Mouse (Mus musculus) left cerebral cortex, postnatal 4 days (tissue): ENCODE results near the gene Smad3. TPM values are rescaled to one million over a fixed set of nuclear protein-coding genes. Genes with fewer than 3 reads are reported as not detected.

Experiments
- DNase-seq: peaks from one replicate; pipeline ENCODE4 v3.0.0-alpha.2; 2022
- intact Hi-C: fragments of 180-260 bp; cut with DNase I; formaldehyde crosslinking; loops from one replicate; pipeline ENCODE4 v1.15.1; 2025
- total RNA-seq, 2 experiments: library from RNA; stranded (reverse); gene quantifications; 2 replicates each; pipeline ENCODE4 v1.2.3; 2021

The Smad3 gene
- total RNA-seq, 2 experiments from 2014 or later = 16.0 to 20.4 TPM

DNA sequence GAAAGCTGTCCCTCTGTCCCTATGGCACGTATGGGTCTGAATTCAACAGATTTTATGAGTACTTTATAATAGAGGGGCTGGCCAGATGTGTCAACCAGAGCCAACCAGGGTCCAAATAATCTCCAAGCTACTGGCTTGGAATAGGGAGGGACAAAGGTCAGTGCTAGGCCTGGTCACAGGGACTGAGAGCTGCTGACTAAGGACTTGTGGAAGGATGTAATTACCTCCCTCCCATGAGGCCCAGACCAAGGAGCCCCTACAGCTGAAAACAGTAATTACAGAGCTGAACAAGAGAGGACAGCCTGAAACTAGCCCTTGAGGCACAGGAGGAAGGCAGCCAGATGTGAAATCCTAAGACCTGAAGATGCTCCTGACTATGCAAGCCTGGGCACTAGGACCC lies 89.2 kb downstream of the Smad3 start:
- intact Hi-C loops = no loop called here
- DNase-seq = no peak

- intact Hi-C loops = no loop called here
- DNase-seq = no peak
Observed at GRCm38 (mm10) chr9:63667373-63667724, 90.4 kb downstream of the Smad3 start.

- DNase-seq = peak; percentile 56
- intact Hi-C loops = no loop called here
Observed at GRCm38 (mm10) chr9:63666612-63667372, 91.0 kb downstream of the Smad3 start.

DNA sequence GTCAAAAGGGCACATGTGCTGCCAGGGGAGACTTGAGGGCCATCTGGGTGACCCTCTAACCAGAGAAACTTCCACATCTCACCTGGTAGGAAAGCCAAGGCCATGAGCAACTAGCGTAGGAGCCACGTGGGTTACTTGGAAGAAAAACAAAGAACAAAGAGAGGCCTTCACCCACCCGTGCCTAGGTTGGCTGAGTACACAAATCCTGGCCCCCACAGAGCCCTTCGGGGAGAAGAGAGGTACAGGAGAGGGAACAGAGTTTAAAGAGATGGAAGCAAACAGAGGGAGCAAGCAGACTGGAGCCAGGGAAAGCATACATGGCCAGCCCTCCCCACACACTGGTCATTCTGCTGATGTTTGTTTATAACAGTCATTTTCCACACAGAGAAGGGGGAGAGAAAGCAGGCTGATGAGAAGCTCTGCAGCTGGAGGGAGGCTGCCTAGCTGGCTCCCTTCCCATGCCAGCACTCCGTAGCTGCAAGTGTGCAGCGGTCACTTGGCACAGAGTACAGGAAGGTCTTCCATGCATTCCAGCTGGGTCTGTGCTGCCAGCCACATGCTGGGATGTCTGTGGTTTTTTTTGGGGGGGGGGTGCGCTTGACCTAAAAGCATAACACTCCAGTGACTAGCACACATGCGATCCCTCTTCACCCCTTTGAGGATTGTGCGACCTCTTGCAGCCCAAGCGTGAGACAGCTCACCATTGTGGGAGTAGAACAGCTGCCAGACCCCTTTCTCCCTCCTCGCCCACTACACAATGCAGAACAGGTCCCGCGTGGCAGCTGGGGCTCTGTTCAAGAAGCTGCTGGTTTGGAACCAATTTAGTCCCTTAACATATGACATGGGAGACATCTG lies 92.8 kb downstream of the Smad3 start:
- intact Hi-C loops = no loop called here
- peak; percentile 70 for DNase-seq

DNA sequence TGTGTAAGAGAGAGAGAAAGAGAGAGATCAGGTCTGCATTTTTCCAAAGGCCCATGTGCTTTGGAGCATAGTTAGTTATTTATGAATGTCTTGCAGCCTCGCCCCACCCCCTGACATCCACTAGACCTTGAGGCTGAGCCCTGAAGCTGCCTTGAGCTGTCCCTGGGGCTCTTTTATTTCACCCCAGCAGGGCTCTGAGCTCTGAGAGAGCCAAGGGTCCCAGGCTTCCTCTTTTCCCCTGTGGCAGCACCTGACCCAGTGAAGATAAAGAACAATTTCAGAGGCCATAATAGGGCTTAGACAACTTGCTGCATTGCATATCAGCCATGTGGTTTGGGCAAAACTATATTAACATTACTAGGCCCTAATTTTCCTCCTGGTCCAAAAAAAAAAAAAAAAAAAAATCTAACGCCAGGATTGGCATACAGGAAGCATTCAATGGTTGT lies 93.5 kb downstream of the Smad3 start:
- no peak for DNase-seq
- intact Hi-C loops = no loop called here

DNA sequence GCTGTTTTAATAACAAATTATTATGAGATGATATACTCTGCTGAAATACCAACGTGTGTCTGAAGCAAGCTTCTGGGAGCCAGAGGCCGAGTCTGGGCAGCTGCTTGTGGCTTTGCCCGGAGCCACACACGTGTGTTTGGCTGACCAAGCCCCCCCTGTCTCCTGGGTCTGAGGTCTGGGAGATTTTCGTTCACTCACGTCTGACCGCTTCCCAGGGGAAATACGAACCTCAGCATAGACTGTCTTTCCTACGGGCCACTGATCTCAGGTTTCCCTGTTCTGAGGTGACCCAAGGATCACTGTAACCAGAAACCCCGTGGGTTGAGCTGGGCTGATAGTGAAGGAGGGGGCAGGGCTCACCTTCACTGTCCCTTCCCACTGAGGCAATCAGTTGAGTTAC lies 94.6 kb downstream of the Smad3 start:
- intact Hi-C loops = no loop called here
- DNase-seq = no peak

DNA sequence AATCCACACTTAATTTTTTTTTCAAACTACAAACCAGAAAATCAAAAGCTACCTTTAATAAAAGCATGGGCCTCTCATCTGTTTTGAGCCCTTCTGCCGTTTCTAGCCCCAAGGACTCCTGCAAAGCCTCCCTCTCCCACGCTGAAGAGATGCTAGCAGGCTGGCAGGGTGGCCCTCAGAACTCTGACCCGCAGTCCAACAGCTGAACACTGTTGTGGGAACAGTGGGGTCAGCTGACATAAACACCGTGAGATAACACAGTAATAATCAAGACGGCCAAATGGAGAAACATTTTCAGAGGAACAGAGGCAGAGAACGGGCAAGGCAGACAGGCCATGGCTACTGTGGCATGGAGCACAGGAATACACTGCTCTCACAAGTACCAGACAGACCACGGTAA lies 95.0 kb downstream of the Smad3 start:
- DNase-seq = no peak
- intact Hi-C loops = no loop called here

GRCm38 (mm10) chr9:63660691-63661090 lies 97.1 kb downstream of the Smad3 start:
- intact Hi-C loops = no loop called here

GRCm38 (mm10) chr9:63660061-63660460 lies 97.7 kb downstream of the Smad3 start:
- DNase-seq = no peak
- intact Hi-C loops = no loop called here

More at GRCm38 (mm10) chr9:63660691-63661090, 97.1 kb downstream of the Smad3 start:
- no peak for DNase-seq

DNA sequence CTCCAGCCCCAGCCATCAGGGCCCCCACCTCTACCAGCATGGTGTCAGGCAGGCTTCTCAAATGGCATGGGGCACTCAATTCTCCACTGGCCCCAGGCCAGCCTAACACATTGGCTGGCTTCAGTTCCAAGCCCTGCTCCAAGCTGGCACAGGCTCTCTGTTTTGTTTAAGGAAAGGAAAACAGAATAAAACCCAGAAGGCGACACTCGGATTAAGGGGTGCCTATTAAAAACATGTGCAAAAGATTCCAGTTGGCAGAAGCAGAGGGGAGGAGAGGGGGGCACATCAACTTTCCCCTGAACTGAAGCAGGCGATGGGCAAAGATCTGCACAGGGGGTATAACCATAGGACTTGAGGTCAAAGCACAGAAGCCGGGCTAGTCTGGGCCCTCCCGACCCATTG lies 98.8 kb downstream of the Smad3 start:
- intact Hi-C loops = no loop called here
- DNase-seq = peak; percentile 91

DNA sequence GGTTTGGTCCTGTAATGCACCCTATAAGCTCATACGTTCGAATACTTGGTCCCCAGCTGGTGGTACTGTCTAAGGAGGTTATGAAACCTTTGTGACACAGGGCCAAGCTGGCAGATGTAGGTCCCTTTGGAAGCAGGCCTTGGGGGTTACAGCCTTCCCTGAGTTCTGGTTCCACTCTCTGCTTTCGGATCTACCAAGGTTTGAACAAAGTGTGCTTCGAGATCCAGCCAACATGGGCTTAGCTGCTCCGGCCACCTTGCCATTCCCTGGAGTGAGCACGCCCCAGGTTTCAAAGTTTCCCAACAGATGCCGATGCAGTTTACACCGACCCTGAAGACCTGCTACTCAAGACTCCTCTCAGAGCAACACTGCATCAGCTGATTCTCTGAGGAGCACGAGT lies 99.4 kb downstream of the Smad3 start:
- intact Hi-C loops = no loop called here
- DNase-seq = no peak

GRCm38 (mm10) chr9:63657167-63657566 lies 100.6 kb downstream of the Smad3 start:
- intact Hi-C loops = no loop called here
- DNase-seq = no peak

- intact Hi-C loops = no loop called here
- no peak for DNase-seq
Observed at GRCm38 (mm10) chr9:63655092-63655491, 102.7 kb downstream of the Smad3 start.

GRCm38 (mm10) chr9:63654575-63654974 lies 103.2 kb downstream of the Smad3 start:
- no peak for DNase-seq
- intact Hi-C loops = no loop called here

DNA sequence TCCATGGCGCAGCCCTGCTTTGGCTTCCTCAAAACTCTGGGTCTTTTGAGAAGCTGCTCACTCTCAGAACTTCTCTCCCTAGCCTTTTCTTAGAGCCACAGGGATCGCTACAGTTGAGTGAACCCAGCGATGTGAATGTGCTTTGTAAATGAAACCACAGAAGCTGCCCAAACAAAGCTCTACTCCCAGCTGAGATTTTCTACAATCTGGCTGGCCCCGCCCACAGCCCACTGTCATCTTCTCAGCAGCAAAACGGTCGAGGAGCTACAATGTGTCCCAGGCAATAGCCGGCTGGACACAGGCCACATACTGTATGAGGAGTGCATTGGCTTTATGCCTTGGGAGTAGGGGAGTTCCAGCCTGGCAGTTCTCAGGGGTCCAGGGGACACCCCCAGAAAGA lies 104.1 kb downstream of the Smad3 start:
- DNase-seq = peak; percentile 58
- intact Hi-C loops = no loop called here

GRCm38 (mm10) chr9:63651594-63651993 lies 106.2 kb downstream of the Smad3 start:
- DNase-seq = peak; percentile 57
- intact Hi-C loops = no loop called here

- peak; percentile 53 for DNase-seq
- intact Hi-C loops = no loop called here
Observed at GRCm38 (mm10) chr9:63650905-63651304, 106.9 kb downstream of the Smad3 start.

DNA sequence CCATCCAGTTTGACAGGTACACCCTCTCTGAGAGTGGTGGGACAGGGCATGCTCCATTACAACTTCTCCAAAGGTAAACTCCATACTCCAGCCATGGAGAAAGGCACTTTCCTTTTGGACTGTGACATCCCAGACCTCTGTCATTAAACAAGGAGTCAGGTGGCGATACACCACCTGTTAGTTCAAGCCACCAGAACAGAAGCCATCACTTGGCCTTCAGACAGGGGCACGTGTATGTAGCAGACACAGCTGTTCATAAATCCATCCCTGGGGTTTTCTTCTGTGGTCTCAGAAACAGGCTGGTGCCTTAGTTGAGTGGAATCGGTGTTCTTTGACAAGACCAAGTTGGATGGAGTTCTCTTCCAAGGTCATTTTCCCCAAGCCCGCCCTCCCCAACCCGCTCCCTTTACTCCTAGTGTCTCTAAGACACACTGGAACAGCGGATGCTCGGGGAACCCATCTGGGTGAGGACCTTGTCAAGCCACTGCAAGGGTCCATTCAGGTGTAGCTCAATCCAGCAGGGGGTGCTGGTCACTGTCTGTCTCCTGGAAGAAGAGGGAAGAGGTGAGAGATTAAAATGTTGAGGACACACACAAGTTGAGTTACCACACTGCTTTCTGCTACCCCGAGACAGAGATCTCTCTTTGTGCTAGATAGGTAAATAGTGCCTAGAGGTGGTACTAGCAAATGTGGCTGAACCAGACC lies 107.8 kb downstream of the Smad3 start:
- DNase-seq = no peak
- intact Hi-C loops = no loop called here

DNA sequence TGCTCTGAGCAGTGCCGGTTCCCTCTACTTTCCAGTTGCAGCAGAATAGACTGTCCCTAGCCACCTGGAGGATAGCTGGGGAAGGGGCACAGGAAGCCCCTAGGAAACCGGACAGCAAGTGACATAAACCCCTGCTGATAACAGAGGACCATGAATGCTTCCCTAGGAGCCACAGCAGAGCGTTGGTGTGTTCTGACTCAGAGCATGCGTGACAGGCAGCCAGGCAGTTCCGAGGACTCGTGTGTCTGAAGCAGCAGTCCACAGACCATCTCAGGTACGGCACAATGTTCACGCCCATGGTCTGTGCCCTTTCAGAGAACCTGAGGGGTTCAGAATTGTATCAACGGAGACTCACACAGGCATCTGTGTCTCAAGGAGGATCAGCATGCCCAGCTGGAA lies 109.3 kb downstream of the Smad3 start:
- no peak for DNase-seq

DNA sequence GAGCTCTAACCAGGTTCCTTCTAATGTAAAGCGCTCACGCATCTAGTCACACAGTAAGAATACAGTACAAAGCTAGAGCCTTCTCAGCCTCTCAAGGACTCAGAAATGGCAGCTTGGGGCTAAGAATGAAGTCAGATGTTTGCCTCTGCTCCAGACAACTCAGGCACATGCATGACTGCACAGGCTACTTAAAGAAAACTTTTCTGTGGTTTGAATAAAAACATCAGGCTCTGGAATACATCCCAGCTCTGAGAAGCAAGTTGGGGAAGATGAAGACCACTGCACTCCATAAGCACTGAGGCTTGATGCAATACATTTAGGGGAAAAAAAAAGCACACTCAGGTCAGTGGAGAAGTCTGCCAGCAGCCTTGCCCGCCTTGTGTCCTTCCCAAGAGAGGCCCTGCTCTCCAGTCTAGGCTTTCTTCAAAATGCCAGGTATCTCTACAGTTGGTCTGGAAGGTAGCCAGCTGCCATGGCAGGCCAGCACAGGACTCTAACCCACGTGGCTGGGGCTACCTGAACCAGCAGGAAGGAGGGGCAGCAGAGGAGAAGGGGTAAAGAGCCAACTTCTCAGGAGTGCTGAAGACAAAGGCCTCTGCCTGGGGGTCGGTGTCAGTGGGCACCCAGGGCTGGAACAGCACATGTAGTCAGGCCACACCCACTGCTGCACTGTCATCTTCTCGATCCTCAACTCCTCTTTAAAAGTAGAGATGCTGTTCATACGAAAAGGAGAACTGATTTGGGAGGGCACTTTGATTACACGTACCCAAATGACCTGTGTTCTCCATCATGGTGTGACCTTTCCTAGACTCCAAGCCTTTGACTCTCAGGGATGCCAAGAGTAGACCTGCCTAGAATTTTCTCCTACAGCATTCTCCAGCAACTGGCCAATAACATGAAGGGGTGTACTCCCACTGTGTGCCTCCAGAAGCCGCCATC lies 109.9 kb downstream of the Smad3 start:
- intact Hi-C loops = no loop called here
- no peak for DNase-seq

More for the DNA sequence above, 109.3 kb downstream of the Smad3 start:
- intact Hi-C loops = no loop called here
